Mouse (Mus musculus): ENCODE results near the gene Btbd17. TPM values are rescaled to one million over a fixed set of nuclear protein-coding genes. Genes with fewer than 3 reads are reported as not detected.

Btbd17 gene
- polyA plus RNA-seq, 1 experiment from 2014 or later, result 0.78 TPM

DNA sequence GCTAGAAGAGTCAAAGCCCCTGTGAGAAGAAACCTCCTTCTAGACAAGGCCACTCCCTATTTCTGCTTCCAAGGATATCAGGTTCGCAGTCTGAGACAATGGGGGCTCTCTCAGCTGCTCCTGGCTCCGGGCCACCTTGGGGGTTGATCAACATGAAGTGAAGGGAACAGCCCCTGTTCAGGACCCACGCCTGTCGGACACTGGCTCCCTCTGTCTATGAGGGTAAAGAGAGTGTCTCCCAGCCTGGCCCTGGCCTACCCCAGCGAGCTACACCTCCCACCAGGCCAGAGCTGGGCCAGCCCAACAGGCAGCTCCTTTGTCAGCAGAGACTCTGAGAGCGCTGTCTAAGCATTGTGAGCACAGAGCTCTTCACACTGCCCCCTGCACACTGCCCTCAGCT is 25.8 kb downstream of the Btbd17 start:
- no peaks in the 10 kb centered on the region for H3K9me3 ChIP-seq (replicated peaks; ENCODE audit: low read length)
- DNase-seq (ENCODE audit: low spot score) (no peak), ATAC-seq (replicated peaks; ENCODE audit: low FRiP score, low read depth) (no peak)
- H3K4me2 ChIP-seq (ENCODE audit: low read length), result no peak overlapping the region
- no peak overlapping the region for H3K4me3 ChIP-seq (replicated peaks; ENCODE audit: low read depth, low read length)
- no peaks in the 10 kb centered on the region for H3K36me3 ChIP-seq (ENCODE audit: insufficient read depth, low read length)
- H3K4me1 ChIP-seq (replicated peaks; ENCODE audit: insufficient read depth, low read length), result no peaks in the 10 kb centered on the region
- 0 out of 2 replicates have a peak, but pooled peaks cover 13% of the 10 kb centered on the region for H3K27me3 ChIP-seq (ENCODE audit: insufficient read depth, low read length)
- H3K27ac ChIP-seq, result no peak overlapping the region
- WGBS, result 43% methylated on average over 6 of the region's 6 CpGs
- no peak overlapping the region for H3K9ac ChIP-seq (ENCODE audit: low read depth, low read length)
- TF ChIP-seq CTCF (IDR thresholded peaks at IDR 0.05; ENCODE audit: low read depth), result no peak

DNA sequence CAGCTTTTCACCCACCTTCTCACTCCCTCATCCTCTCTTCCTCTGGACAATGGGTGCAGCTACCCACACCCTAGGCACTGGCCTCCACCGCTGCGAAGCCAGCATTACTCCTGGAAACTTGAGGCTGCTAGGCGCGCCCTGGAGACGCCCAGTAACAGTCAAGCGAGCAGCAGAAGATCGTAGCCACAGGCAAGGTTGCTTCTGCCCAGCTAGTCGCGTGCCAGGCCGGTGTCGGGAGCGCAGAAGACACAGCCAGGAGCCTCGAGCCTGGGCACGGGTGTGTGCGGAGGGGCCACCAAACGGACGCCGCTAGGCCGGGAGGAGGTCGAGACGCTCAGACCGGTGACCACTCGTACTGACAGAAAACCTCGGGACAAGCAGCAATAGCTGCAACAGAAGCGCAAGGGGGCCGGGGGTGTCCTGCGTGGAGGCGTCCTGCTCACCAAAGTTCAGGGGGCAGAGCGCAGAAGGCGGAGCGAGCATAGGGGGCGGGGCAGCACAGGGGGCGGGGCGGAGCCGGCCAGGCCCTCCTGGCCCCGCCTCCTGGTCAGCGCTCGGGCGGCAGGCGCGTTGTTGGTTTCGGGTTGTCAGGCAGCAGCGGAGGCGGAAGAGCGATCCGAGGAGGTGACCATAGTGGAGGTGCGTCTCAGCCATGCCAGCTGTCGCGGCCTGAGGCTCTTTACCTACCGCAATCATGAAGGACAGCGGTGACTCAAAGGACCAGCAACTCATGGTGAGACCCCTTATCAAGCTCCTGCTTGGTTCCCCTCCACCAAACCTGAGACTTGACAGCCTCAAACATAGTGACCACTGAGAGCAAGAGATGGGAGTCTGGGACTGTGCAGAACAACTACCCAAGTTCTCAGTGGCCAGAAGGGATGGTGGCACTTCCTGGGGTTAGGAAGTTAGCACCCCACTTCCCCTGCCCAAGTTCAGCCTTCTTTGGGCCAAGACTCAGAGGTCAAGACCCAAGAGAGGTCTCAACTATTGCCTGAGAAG is 30.6 kb downstream of the Btbd17 start, which contains the start of gene Kif19a:
Kif19a (plus strand) TSS at position 569 of the 999 bp plus-strand sequence.
- Histone ChIP-seq H3K9ac (ENCODE audit: low read depth, low read length) (no peak within 1 kb of the TSS), H3K27me3 (ENCODE audit: insufficient read depth, low read length) (0 out of 2 replicates have a peak, but pooled peaks cover 13% of the 10 kb centered on the region), H3K4me3 (replicated peaks; ENCODE audit: low read depth, low read length) (peak within 1 kb of the TSS; percentile 32), H3K4me1 (replicated peaks; ENCODE audit: insufficient read depth, low read length) (no peaks in the 10 kb centered on the region), H3K36me3 (ENCODE audit: insufficient read depth, low read length) (no peaks in the 10 kb centered on the region), H3K9me3 (replicated peaks; ENCODE audit: low read length) (no peaks in the 10 kb centered on the region), H3K4me2 (ENCODE audit: low read length) (peak within 1 kb of the TSS; percentile 71), H3K27ac (no peak within 1 kb of the TSS)
- ATAC-seq (replicated peaks; ENCODE audit: low FRiP score, low read depth) (peak; percentile 74), DNase-seq (ENCODE audit: low spot score) (peak; percentile 83)
- 4% methylated on average over 46 of the region's 51 CpGs for WGBS
- no peak for TF ChIP-seq CTCF (IDR thresholded peaks at IDR 0.05; ENCODE audit: low read depth)

DNA sequence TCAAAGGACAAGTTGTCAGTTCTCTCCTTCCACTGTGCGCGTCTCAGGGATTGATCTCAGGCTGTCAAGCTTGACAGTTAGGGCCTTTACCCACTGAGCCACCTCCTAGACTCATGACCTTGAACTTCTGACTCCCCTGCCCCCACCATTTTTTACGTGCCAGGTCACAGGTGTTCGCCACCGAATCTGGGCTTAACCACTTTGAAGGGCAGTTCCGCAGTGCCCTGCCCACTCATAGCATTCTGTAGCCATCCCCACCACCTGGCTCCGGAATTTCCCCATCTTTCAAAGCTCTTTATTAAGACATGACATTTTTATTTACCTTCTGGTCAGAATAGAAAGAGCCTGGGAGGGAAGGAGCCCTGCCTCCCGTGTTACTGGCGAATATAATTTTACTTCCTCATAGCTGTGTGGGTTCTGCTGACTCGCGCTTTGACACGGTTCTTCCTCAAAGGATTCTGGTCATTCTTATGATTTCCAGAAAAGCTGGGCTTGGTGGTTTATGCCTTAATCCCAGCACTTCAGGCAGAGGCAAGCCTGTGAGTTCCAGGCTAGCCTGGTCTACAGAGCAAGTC is 48.1 kb downstream of the Btbd17 start:
- Histone ChIP-seq H3K4me3 (replicated peaks; ENCODE audit: low read depth, low read length) (no peak overlapping the region), H3K9ac (ENCODE audit: low read depth, low read length) (no peak overlapping the region), H3K36me3 (ENCODE audit: insufficient read depth, low read length) (no peaks in the 10 kb centered on the region), H3K4me2 (ENCODE audit: low read length) (no peak overlapping the region), H3K9me3 (replicated peaks; ENCODE audit: low read length) (no peaks in the 10 kb centered on the region), H3K4me1 (replicated peaks; ENCODE audit: insufficient read depth, low read length) (no peaks in the 10 kb centered on the region), H3K27ac (no peak overlapping the region), H3K27me3 (ENCODE audit: insufficient read depth, low read length) (no peaks in the 10 kb centered on the region)
- ATAC-seq (replicated peaks; ENCODE audit: low FRiP score, low read depth), result no peak
- DNase-seq (ENCODE audit: low spot score), result no peak
- WGBS, result 44% methylated on average over 12 of the region's 12 CpGs
- no peak for TF ChIP-seq CTCF (IDR thresholded peaks at IDR 0.05; ENCODE audit: low read depth)

DNA sequence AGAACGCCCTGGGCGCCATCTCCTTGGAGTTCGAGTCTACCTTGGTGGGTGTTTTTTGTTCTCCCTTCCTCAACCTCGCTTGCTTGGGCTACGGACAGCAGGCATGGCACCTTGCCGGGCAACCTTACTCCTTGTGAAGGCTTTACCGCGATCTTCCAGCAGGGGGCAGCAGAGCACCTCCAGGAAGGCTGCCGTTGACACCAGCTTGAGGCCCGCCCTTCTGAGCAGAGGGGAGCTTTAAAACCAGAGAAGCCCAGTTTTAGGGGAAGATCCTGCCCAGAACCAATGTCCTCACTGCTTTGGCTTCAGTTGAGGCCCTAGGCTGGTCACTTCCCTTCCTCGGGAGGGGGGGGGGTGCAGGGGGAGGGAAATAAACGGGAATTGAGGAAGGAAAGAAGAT is 50.6 kb downstream of the Btbd17 start:
- DNase-seq (ENCODE audit: low spot score) (peak; percentile 92), ATAC-seq (replicated peaks; ENCODE audit: low FRiP score, low read depth) (peak; percentile 48; the same call in 1 of the 2 replicates)
- Histone ChIP-seq H3K4me1 (replicated peaks; ENCODE audit: insufficient read depth, low read length) (0 out of 2 replicates have a peak, but pooled peaks cover 3% of the 10 kb centered on the region), H3K9ac (ENCODE audit: low read depth, low read length) (no peak overlapping the region), H3K36me3 (ENCODE audit: insufficient read depth, low read length) (no peaks in the 10 kb centered on the region), H3K4me3 (replicated peaks; ENCODE audit: low read depth, low read length) (no peak overlapping the region), H3K27ac (no peak overlapping the region), H3K27me3 (ENCODE audit: insufficient read depth, low read length) (no peaks in the 10 kb centered on the region), H3K4me2 (ENCODE audit: low read length) (peak overlapping the region; percentile 21; the same call in 1 of the 2 replicates), H3K9me3 (replicated peaks; ENCODE audit: low read length) (no peaks in the 10 kb centered on the region)
- peak; percentile 98 for TF ChIP-seq CTCF (IDR thresholded peaks at IDR 0.05; ENCODE audit: low read depth)
- under 1% methylated on average over 12 of the region's 12 CpGs for WGBS

DNA sequence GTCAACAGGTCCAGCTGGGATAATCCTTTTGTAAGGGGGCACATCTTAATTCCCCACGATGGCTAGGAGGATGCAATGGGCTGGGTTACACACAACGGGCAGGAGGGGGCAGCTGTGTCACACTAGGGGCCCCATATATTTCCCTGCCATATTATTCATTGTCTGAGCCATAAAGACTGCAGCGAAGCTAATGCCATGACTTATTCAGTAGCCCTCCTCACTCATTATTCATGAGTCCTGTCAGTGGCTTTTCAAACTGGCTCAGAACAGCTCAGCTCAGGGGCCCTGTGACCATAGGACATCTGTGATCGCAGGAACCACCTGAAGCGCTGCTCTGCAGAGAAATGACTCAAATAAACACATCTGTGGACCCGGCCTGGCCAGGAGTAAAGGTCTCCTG is 54.3 kb downstream of the Btbd17 start:
- 36% methylated on average over 6 of the region's 6 CpGs for WGBS
- 0 out of 2 replicates have a peak, but pooled peaks cover 7% of the 10 kb centered on the region for H3K4me1 ChIP-seq (replicated peaks; ENCODE audit: insufficient read depth, low read length)
- no peak overlapping the region for H3K27ac ChIP-seq
- H3K4me2 ChIP-seq (ENCODE audit: low read length), result no peak overlapping the region
- ATAC-seq (replicated peaks; ENCODE audit: low FRiP score, low read depth) (no peak), DNase-seq (ENCODE audit: low spot score) (no peak)
- H3K4me3 ChIP-seq (replicated peaks; ENCODE audit: low read depth, low read length), result no peak overlapping the region
- no peaks in the 10 kb centered on the region for H3K9me3 ChIP-seq (replicated peaks; ENCODE audit: low read length)
- no peak overlapping the region for H3K9ac ChIP-seq (ENCODE audit: low read depth, low read length)
- H3K27me3 ChIP-seq (ENCODE audit: insufficient read depth, low read length), result no peaks in the 10 kb centered on the region
- TF ChIP-seq CTCF (IDR thresholded peaks at IDR 0.05; ENCODE audit: low read depth), result no peak
- no peaks in the 10 kb centered on the region for H3K36me3 ChIP-seq (ENCODE audit: insufficient read depth, low read length)

Other genes with a start within 250 kb of the Btbd17 start
- gene Rpl38, start 127.4 kb downstream of the Btbd17 start, polyA plus RNA-seq (2015; fragmentation: Nextera tagmentation; extraction: Ambion mirVana), result 1,186 and 1,429 TPM in 2 replicates
- gene Ttyh2, start 120.5 kb downstream of the Btbd17 start, polyA plus RNA-seq (2015; fragmentation: Nextera tagmentation; extraction: Ambion mirVana), result 22.6 and 25.3 TPM in 2 replicates
- 0.32 and 0.43 TPM in 2 replicates for gene Dnaic2, start 68.5 kb downstream of the Btbd17 start, polyA plus RNA-seq (2015; fragmentation: Nextera tagmentation; extraction: Ambion mirVana)
- gene Kif19a, start 30.6 kb downstream of the Btbd17 start, polyA plus RNA-seq (2015; fragmentation: Nextera tagmentation; extraction: Ambion mirVana), result 0.06 and 0.11 TPM in 2 replicates
- gene Gpr142, start 3.0 kb upstream of the Btbd17 start, polyA plus RNA-seq (2015; fragmentation: Nextera tagmentation; extraction: Ambion mirVana), result 0.13 TPM in 1 of 2 replicates, not detected in the other
- 118 and 131 TPM in 2 replicates for gene Gprc5c, start 55.2 kb upstream of the Btbd17 start, polyA plus RNA-seq (2015; fragmentation: Nextera tagmentation; extraction: Ambion mirVana)
- gene Cd300a, start 94.1 kb upstream of the Btbd17 start, polyA plus RNA-seq (2015; fragmentation: Nextera tagmentation; extraction: Ambion mirVana), result 1.5 and 1.7 TPM in 2 replicates
- gene Cd300lb, start 138.4 kb upstream of the Btbd17 start, polyA plus RNA-seq (2015; fragmentation: Nextera tagmentation; extraction: Ambion mirVana), result 0.36 and 0.43 TPM in 2 replicates
- not detected in 2 replicates for gene Cd300c, start 173.2 kb upstream of the Btbd17 start, polyA plus RNA-seq (2015; fragmentation: Nextera tagmentation; extraction: Ambion mirVana)
- gene Cd300ld, start 194.0 kb upstream of the Btbd17 start, polyA plus RNA-seq (2015; fragmentation: Nextera tagmentation; extraction: Ambion mirVana), result 0.22 and 0.23 TPM in 2 replicates
- 3.6 and 3.7 TPM in 2 replicates for gene Cd300c2, start 205.9 kb upstream of the Btbd17 start, polyA plus RNA-seq (2015; fragmentation: Nextera tagmentation; extraction: Ambion mirVana)
- 0.52 TPM in 1 of 2 replicates, not detected in the other for gene Cd300ld2, start 220.2 kb upstream of the Btbd17 start, polyA plus RNA-seq (2015; fragmentation: Nextera tagmentation; extraction: Ambion mirVana)
- not detected in 2 replicates for gene Cd300ld4, start 231.1 kb upstream of the Btbd17 start, polyA plus RNA-seq (2015; fragmentation: Nextera tagmentation; extraction: Ambion mirVana)
- not detected in 2 replicates for gene Cd300ld5, start 241.8 kb upstream of the Btbd17 start, polyA plus RNA-seq (2015; fragmentation: Nextera tagmentation; extraction: Ambion mirVana)

Data from kidney, postnatal 0 days (tissue).